Mouse (Mus musculus) neural tube, embryonic 10.5 days (tissue): ENCODE measurements around the gene Aknad1.
A peak's percentile ranks its signal among the peaks of the same experiment; 100 is the strongest.

Source experiments
- DNase-seq: peaks from one replicate; pipeline ENCODE4 v3.0.0-alpha.2; 2017; ENCODE audit warnings: low spot score; ENCODE audit errors: extremely low spot score

Aknad1 gene

DNA sequence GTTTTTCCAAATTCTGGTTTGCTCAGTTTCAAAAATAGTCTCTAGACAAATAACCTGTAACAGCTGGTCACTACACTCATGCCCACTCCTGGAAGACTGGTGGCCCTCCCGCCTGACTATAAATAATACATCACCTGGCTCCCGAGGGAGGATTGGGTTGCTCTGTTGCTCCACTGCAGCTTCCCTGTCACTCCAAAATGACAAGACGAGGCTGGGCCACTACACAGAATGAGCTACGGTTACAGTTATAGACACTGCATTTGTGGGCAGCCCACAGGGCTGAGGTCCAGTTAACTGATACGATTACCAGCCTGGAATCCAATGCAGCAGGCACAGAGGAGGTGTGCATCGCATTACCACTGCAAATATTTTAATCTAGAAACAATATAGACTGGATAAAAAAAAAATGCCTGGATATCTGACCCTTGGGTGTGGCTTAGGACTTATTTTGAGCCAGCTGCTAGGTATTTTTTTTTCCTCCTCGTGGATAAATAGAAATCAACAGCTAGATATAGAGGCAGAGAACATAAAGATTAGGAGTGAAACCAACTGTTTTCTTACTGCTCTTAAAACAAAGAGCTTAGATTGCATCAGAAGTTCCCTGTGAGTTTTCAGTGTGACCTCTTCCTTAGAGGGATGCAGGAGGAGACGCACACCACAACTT is at the start of gene Aknad1:
Aknad1 (plus strand) TSS at position 614 of the 664 bp plus-strand sequence.
- no peak for DNase-seq

DNA sequence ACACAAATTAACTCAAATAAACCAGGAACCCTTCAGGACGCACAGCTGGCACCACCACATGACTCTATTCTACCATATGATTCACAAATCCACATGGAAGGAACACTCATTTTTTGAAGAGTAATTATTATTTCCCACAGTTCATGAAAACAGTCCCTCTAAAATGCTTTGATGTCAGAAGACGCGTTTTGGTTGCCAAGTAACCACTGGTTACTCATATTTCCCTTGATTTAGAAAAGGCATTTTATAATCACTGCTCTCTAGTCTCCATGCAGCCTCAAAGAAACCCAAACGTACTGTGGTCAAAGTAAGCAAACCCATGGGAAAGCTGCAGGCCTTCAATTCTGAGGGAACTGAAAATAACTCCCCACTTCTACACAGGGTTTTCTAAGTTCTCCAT is 49.5 kb upstream of the Aknad1 start:
- DNase-seq, result no peak

DNA sequence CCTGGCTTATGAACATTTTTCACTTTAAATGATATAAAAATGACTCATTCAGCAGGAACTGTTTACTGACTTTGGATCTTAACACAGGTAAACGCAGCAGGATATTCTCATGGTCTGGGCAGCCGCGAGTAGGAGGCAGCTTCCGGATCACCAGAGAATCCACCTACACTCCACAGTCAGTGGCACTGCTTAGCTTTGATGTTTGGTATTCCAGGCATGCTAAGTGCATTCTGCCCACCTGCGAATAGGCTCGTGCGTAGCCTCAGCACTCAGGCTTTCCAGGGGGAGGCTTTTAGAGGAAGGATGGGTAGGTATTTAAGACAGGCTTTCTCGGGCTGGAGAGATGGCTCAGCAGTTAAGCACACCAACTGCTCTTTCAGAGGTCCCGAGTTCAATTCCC is 45.1 kb upstream of the Aknad1 start:
- no peak for DNase-seq

DNA sequence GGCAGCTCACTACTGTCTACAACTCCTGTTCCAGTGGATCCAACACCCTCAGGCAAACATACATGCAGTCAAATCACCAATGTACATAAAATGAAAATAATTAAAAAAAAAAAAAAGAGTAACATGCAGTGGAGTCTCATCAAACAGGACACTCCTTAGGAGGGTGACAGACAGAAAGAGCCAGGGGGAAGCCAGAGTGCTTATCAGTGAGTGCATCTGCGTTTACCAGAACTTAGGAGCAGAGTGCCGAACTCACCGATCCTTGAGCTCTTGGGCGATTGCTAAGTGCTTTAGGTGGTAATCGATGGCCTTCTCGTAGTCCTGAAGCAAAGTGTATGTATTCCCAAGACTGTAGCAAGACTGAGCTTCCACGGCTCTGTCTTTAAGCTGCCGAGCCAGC is 40.8 kb upstream of the Aknad1 start:
- DNase-seq, result no peak

DNA sequence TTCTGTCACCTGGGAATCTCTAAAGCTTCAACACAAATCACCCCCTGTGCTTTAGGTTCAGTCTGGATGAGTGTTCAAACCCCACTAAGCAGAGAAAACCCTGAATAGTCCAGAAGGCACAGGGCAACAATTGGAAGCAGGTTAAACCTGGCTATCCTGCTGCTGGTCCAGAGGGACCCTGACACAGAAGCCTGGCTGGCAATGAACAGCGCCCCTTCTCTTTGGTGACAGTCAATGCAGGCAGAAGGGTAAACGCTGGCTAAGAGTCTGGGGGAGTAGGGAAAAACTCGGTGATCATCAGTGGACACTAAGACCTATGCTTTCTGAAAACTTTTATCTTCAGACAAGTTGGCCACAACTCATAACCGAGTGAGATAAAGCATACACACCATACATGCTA is 39.7 kb upstream of the Aknad1 start:
- DNase-seq, result no peak

DNA sequence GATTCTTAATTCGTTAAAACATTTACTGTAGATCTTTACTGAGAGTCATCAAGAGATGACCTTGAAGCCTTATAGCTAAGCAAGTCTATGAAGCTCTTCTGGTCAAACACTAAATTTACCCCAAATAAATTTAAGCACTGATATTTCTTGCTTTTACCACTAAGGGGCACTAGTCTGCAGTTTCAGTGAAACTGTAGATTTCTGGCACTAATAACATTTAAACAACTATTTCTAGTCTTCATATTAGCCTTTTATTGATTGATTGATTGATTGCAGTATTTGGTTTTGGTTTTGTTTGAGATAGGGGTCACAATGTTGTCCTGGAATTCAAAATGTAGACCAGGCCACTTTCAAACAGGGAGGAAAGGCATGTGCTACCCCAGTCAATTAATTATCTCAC is 38.2 kb upstream of the Aknad1 start:
- DNase-seq, result no peak

DNA sequence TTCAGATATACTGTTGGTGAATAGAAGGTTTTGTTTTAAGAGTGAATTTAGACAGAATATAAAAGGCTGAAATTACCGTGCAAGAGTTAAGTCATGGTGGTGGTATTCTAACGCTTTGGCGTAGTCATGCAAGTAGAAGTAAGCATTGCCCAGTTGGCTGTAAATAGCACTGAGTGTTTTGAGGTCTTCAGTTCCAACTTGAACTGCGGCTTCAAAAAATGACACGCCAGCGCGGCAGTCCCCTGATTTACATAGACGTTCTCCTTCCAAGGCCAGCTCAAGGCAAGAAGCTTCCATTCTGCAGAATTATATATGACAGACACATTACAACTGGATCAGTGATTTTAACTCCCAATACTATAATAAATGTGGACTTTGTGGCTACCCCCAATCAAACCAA is 36.7 kb upstream of the Aknad1 start:
- DNase-seq, result no peak

DNA sequence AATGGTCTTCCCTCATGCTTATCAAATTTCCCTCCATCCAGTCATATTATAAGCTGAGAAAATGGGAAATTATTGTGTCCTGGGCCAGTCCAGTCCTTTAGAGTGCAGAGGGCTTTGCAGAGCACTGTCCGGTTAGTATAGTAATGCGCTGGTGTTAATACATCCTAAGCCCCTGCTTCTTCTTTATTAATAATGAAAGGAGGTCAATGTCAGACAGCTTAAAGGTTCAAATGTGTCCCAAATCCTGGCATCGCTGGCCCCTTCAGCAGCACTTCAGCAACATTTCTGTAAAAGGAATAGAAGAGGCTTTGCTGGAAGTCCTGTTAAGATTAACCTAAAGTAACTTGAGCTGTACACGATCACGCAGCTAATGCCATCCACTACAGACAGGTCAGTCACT is 28.2 kb upstream of the Aknad1 start:
- no peak for DNase-seq

DNA sequence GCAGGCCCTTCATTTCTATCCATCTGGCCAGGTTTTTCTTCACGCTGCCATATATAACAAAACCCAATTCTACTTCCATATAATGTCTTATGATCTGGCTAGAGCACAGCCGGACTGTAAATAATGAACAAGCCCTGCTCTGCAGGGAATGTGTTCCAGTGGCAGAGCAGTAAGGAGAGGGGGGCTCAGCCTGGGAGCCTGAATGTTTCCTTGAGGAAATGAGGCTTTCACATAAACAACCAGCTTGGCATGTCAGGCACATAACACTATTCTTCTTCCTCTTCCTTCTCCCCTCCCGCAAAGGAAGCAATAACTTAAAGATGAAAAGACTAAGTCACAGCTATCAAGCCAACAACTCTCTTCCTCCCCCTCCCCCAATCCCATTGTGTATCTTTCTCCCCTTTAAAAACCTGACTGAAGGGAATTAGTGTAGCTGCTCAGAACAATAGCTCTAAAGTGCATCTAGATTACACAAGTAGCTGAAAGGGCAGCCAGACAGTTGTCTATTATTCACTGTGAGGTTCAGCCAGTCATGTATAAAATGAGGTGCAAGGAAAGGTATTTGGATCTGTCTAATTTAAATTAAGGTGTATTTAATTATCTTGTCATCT is 26.3 kb upstream of the Aknad1 start:
- DNase-seq, result no peak

DNA sequence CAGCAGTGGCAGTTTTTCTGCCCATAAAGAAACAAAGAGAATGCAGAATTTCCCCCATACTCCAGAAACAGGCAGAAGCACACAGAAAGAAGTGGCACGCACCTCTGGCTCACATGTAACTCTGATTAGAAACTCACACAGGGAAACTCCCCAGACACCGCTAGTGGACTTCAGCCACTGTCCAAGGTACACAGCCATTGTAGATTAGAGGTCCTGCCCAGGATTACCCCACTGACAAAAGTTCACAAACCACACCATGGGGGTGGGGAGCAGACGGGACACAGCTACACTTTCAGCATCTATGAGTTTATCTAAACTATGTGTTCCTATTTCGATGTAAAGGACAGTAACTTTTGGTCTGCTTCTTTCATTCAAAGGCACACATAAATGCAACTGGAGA is 24.6 kb upstream of the Aknad1 start:
- DNase-seq, result no peak

DNA sequence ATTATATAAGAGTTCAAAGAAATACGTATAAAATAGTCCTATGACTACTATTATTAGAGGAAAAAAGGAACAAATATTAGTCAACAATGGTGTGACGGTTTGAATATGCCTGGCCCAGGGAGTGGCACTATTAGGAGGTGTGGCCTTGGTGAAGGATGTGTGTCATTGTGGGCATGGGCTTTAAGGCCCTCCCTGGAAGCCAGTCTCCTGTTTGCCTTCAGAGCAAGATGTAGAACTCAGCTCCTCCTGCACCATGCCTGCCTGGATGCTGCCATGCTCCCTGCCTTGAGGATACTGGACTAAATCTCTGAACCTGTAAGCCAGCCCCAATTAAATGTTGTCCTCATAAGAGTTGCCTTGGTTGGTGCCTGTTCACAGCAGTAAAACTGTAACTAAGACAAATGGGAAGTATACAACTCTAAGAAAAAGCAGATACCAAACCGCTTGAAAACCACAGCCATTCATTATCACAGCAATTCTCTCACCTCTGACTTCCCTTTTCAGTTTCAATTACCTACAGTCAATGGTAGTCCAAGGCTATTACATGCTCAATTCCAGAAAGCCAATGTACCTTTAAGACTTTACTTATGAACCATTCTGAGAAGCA is 21.5 kb upstream of the Aknad1 start:
- no peak for DNase-seq

DNA sequence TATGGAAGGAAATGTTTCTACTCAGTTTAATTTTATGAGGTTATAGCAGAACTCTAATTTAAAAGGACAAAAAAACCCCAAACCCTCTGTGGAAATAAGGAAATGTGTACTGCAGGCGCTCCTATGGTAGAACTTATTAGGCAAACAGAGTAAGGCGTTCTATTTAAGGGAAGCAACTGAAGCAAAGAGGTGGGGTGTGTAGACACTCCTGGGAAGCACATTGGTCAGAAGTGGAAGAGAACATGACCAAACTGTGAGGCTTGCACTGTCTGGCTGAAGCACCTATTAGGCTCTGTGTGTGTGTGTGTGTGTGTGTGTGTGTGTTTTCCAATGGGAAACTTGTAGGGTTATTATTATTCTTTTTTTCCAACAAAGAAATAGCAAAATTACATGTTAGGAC is 20.1 kb upstream of the Aknad1 start:
- DNase-seq, result no peak

DNA sequence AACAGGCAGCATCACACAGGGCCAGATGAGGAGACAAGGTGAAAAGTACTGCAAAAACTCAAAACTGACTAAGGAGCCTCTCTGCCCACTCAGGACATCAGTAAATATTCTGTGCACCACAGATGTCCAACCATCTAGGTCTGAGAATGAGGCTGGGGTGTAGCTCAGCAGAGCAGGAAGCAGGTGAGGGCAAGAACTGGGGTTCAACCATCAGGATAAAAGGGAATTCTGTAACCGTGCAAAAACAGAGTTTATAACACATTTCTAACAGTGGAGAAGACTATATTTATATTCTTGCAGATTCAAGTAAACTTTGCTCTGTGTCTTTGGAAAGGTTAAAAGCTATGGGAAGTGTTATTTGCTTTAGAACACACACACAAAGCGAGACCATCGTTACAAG is 19.7 kb upstream of the Aknad1 start:
- DNase-seq, result no peak

DNA sequence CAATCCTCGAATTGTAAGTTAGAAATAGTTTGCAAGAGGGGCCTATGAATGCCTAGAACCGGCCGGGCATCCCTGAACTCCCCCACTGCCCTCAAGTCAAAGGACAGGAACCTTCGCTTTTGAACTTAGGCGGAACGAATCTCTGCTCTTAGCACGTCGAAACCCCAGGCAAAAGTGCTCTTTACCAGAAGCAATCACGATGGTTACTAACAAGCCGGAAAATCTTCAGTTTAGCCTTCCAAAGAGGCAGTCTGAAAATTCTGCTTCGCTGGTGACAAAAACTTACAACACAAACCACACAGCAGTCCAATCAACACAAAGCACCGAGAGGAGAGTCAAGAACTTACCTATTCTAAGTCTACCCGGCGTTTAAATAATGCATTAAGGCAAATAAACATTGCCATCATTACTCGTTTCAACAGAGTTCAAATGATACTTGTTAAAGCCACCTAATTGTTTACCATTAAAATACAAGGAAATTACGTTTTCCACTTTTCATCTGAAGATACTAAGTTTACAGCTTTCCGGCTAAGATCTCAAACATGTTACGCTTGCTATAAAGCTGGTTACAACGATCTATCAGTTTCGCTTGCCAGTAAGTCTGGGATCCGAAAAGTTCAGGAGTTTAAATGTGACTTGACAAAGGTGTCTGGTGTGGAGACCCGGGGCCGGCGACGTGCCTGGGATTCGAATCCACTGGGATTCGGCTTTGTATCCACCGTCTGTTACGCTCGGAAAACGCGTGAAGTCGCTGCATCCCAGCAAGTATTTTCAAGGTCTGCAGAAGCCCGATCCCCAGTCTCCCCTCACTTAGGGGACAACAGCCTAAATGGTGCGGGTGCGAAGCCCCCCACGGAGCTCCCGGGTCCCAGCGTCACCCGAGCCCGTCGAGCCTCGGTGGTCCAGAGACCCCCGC is 18.1 kb upstream of the Aknad1 start:
- peak; percentile 46 for DNase-seq

DNA sequence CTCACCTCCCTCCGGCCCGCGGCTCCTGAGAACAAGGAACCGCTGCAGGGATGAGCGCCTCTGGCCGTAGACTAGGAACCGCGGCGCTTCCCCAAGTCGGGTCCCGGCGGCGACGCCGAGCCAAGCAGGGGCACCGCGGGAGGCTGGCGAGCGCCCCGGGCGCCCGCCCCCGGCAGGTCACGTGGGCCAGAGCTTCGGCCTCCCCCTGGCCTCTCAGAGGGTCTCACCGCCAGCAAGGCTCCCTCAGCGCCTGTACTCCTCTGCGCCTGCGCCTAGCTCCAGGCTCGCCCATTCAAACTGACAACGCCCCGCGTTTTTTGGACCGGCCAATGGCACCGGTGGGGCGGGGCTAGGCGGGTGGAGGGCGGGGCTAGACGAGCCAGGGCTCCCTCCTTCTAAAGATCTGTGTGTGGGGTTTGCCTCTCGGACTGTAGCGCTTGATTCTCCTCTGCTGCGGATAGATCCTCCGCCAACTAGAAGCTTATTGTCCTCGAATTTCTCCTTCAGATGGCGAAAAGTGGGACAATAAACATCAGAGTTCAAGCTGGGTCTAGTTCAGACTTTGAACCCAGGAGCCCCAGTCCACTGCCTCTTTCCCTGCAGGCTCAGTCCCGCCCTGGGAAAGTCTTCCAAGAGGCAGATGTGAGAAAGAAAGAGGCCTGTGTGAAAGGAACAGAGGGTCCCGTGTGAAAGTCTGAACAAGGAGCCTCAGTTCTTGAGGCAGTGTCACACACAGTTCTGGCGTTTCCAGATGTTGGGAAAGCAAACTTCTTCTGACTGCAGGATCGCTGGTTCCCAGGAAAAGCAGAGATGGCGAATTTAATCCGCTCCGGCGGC is 17.2 kb upstream of the Aknad1 start, which contains the start of gene Gpsm2:
Gpsm2 (minus strand) TSS at position 274 of the 837 bp plus-strand sequence.
- peak; percentile 99 for DNase-seq

DNA sequence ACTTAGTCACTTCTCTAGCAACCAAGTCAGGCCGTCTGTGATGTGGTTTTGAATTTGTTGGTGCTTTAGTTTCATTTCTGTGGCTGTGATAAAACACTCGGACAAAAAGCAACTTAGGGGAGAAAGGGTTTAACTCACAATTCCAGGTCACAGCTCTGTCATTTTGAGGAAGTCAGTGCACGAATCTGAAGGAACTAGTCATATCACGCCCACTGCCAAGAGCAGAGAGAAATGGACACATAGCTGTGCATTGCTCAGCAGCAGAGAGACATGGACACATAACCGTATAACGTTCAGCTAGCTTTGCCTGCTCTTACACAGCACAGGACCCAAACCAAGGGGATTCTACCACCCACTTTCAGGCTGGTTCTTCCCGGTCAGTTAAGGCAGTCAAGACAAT is 13.0 kb upstream of the Aknad1 start:
- no peak for DNase-seq

DNA sequence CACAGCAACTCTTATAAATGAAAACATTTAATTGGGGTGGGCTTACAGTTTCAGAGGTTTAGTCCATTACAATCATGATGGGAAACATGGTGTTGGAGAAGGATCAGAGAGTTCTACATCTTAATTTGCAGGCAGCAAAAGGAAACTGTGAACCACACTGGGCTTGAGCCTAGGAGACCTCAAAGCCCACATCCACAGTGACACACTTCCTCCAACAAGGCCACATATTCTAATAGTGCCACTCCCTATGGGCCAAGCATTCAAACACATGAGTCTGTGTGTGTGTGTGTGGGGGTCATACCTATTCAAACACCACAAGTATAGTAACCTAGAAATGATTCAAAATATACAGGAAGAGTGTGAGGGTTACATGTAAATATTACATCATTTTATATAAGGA is 12.1 kb upstream of the Aknad1 start:
- DNase-seq, result no peak

DNA sequence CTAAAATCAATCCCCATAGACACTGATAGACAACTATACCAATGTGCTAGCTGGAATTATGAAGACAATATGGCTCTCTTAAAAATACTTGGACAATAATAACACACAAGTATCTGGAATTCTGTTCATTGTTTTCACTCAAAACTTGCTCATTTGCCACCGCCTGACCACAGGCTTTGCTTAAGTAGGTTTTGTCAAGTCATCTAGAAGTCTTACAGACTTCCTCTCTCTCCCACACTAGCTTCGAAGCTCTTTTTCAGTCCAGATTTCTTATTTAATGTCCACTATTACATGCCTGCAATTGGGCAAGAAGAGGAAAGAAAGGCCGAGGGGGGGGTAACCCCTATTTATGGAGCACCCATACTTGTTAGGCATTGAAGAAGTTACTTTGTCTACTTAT is 11.7 kb upstream of the Aknad1 start:
- DNase-seq, result no peak

DNA sequence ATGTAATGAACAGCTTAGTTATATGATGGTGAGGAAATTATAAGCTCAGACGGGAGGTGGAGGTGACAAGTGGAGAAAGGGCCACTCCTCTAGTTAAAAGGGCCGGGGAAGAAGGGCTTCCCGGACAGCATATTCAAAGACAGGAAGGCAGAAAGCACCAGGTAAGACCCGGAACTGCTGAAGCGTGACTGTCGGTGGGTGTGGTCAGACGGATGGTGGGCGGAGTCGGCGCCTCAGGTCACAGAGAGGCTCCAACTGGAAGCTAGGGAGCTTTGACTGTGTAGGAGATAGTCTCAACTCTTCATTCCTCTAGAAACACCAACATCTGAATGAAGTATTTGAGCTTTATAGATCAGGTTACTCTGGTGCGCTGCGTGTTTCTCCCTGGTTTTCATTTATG is 9.1 kb upstream of the Aknad1 start:
- DNase-seq, result no peak

DNA sequence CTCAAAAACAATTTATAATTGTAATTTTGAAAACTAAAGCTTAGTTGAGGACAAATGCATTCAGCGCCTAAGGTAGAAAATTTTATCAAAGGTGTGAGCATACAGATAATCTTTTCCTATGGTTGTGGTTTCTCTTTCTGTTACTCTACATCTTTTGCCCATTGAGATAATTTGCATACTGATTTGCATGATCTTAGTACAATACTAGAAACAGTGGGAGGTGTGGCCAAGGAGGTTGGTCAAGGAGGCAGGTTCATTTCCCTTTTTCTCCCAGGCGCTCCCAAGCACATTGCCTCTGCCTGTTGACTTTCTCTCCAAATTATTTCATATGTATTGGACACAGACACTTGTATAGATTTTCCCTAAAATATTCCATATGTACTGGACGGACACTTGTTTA is 1.7 kb upstream of the Aknad1 start:
- no peak for DNase-seq

DNA sequence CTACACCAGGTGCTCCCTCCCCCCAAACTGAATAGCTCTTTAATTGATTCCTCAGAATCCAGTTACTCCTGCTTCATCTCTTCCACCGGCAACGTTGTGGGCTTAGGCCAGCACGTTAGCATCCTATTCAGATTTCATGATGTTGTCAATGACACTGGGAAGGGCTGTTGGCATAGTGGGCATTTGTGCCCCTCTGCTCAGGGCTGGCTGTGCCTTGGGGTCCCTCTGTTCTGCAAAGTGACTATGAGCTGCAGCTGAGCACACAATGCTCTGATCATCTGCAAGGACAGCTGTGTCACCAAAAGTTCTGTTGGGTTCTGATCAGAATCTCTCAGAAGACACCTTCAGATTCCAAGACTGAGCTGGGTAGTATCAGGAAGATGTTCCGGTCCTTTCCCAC is 4.6 kb downstream of the Aknad1 start:
- no peak for DNase-seq
